Mouse (Mus musculus) adrenal gland, postnatal 14 days (tissue): ENCODE measurements around the gene Cdc26. TPM values are rescaled to one million over a fixed set of nuclear protein-coding genes. Genes with fewer than 3 reads are reported as not detected.

Source experiments
- DNase-seq: peaks from one replicate; pipeline ENCODE4 v3.0.0; 2021; ENCODE audit warnings: mixed read lengths
- total RNA-seq: library from RNA; stranded (reverse); gene quantifications from 2 replicates; pipeline ENCODE4 v1.2.3, GENCODE M21; 2021

Gene Cdc26
- total RNA-seq, 1 experiment from 2014 or later: 67.1 TPM

DNA sequence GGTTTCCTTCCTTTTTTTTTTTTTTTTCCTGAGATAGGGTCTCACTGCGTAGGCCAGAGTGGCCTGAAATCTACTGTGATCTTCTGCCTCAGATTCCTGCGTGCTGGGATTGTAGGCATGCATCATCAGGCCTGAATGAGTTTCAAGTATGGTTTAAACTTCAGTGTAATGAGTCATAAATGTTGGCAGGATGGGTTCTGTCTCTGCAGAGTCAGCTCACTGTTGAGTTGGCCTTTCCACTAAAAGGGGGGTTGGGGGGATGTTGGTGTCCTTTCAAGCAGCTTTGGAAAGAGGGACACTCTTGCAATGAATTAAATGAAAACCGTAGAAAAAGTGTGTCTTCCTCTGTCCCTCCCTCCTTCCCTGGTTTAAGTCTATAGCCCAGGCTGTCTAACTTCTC is 9.5 kb downstream of the Cdc26 start:
- peak; percentile 61 for DNase-seq

DNA sequence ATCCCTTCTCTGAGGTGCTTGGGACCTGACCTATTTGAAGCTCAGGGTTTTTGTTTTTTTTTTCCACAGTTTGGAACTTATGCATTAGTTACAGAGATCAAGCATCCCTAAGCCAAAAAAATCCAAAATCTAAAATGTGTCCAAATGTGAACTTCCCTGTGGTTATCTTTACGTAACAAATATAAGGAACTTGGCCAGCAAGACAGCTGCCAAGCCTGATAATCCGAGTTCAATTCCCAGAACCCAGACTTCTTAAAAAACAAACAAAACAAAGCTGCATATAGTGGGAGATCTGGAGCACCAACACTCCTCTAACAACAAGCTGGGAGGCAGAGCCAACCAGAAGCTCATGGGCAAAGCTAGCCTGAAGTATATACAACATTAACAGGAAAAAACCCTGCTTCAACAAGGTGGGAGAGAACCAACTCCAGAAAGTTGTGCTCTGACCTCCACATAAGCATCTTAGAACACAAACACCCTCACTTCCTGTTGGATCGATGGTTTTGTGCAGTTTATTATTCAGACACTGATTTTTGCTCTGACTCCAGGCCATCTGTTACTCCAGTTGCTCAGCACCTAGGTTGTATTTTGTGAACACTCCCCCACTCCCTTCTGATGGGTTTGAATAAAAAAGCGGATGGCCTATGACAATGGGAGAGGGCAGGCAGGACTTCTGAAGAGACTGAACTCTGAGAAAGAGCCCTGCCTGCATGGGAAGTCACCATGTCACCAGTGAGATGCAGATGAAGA is 10.7 kb downstream of the Cdc26 start:
- no peak for DNase-seq

DNA sequence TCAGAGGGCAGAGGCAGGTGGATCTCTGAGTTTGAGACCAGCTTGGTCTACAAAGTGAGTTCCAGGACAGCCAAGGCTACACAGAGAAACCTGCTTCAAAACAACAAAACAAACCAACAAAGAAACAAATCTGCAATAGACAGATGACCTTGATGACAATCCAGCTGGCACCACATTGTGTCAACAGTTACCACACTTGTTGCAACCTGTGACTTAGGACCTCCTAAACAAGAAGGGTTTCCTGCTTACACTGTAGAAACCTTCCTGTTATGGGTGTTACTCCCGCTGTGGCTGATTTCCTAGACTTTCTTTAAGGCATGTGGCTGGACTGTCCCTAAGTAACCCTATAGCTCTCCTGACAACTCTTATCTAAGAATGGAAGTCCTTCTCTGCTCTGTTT is 12.6 kb downstream of the Cdc26 start:
- peak; percentile 44 for DNase-seq

DNA sequence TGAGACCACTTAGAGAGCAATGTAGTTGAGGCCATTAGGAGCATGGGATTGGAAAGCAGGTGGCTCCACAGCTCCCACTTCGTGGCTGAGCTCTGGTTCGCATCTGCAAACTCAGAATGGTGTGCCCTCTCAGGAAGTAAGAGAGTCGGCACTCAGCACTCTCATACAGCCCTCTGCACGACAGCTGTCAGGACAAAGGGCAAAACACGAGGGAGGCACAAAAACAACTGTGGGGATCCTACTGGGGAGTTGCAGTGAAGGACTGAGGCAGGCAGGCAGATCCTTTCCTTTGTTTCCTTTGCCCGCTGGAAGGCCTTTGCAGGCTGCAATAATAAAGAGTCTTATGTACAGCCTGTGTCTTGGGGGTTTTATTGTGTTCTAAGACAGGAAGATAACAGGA is 15.0 kb downstream of the Cdc26 start:
- no peak for DNase-seq

DNA sequence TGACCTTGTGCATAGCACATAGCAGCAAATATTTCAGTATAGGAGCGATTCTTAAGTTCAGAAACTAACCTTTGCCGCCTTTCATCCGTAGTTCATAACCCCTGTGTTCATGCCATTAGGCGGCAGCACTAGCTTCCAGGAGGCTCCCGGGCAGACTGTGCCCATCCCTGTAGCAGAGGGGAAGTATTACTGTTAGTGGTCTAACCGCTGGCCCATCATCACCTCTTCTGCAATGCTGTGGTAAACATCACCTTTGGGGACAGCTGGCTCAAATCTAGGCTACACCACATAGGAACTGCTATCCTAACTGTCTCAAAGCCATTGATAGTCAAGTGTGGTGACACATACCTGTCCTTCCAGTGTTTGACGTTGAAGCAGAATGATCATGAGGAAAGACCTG is 16.6 kb downstream of the Cdc26 start:
- no peak for DNase-seq

DNA sequence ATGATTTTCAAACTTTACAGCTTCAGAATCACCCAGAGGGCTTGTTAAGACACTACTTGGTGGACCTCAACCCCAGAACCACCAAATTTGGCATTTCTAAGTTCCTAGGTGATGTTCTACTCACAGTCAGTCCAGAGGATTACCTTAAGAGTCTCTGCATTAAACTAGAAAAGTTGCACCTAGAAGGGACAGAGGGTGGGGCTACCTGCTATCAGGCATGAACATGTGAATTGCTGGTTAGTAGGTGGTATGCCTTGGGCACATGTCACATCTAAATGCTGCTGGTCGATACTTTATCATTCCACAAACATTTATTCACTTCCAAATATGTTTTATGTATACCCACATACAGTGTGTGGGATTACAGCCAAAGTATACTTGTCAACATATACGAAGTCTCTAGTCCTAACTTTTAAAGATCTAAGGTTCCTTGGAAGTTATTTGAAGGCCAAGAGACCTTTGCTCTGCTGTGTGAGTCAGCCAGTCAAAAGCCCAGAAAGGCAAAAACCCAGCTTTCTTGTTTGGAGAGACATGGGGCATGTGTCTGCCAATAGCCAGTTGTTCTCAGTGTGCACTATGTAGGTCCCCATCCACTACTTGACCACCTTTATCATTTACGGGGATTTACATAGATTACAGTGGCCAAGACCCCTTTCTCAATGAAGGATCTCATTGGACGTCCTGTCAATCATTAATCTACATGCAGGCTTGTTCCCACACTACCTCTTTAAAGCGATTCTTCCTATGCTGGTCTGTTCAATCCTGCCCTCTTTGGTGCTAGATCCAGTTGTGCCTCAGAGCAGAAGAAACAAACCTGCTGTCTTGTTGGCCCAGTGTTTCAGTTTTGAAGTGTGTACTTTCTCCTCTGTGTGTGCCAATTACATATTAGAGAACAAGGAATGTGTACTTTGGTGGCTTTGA is 18.6 kb downstream of the Cdc26 start:
- no peak for DNase-seq

DNA sequence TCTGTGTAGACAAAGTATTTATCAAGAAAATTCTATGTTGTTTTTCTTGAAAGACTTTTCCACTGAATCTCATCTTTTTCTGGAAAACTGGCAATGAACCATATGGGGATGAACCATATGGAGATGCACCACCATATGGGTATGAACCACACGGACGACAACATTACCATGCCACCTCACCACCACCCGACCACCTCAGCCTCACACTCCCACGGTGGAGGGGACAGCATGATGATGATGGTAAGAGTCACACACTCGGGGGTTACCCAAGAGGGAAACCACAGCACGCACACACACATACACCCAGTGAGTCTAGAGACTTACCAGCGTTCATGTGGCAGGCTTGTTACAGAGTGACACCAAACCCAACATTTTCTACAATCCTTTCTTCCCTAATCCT is 23.0 kb downstream of the Cdc26 start:
- no peak for DNase-seq

DNA sequence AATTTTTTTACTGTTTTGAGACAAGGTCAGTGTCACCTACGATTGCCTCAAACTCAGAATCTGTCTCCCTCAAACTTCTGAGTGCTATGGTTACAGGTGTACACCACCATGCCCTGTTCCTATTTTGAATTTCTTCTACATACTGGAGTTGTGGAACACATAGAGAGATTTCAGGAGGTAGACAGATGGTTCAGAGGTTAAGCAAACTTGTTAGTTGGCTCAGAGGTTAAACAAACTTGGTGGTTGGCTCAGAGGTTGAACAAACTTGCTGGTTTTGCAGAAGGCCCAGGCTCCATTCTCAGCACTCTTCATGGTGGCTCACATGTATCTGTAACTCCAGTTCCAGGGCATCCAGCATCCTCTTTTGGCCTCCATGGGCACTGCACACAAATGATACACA is 24.3 kb downstream of the Cdc26 start:
- DNase-seq: no peak

DNA sequence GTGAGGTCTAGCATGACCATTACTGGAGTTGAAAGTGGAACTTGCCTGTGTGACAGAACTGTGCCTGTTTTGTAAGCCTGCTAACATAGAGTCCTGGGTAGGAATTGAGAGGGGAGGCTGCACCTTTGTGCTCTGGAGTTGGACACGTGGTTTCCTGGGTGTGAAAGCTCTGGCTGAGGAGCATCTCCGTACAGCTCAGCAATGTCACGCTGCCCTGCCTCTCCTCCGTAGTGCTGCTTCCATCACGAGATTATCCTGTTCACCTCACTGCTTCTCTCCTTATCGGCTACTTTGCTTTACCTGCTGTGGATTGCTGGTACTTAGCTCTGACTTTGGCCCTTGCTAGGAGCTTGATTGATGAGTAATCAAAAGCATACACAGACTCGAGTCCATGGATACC is 24.7 kb downstream of the Cdc26 start:
- DNase-seq: no peak

DNA sequence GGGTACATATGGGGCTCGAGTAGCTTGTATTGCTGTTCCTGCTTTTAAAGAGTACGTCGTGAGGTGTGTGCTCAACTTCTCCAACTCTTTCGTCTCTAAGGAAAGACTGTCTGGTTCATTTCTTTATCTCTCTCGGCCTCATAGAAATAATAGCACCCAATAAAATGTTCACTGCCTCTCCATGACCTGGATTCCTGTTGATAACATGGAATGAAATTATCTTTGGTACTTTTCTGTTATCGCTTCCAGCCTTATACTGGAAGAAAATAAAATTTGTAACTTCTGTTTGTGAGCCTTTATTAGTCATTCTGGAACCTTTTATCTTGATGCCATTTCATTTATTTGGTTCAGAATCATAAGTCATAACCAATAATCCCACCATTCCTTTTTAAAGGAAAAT is 25.2 kb downstream of the Cdc26 start:
- DNase-seq: no peak

DNA sequence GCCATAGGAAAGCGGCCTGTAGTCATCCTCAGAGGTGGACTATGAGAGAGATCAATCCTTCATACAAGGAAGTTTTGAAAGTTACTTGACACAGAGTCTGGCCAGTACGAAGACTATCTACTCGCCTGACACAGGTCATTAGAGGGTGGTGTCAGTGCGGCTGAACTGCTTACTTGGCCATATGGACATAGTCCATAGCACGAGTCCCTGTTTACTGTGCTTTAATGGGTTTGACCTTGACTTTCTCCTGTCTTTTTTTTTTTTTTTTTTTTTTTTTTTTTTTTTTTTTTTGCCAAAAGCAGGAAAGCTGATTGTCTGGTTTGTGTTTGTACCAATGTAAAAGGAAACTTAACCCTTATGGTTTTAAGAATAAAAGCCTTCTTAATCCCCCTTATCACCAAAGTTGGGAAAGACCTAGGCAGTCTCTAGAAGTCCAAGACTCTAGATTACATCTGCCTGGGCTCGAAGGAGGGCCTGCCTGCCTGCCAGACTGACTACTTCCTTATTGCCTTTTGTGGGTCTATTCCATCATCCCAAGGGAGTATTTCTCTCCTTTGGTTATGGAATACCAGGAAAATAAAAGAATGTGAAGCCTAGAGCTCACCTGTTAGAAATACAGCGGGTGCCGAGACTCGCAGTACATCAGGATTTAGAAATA is 28.6 kb downstream of the Cdc26 start:
- no peak for DNase-seq

DNA sequence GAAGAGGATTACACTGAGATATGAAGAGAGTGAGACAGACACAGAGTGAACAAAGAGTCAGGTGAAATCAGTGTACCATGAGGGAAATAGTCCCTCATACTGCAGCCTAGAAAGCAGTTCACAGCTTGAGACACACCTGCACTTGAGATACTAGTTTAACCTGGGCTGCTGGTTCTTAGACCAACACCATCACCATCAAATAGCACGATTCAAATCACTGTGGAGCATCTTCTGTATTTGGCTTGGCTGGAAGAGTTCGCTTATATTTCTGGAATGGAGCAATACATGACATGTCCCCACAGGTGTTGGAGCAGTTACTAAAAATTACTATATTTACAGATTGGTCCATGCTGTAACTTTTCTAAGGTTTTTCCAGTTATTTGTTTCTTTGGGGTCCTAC is 32.3 kb downstream of the Cdc26 start:
- DNase-seq: no peak

DNA sequence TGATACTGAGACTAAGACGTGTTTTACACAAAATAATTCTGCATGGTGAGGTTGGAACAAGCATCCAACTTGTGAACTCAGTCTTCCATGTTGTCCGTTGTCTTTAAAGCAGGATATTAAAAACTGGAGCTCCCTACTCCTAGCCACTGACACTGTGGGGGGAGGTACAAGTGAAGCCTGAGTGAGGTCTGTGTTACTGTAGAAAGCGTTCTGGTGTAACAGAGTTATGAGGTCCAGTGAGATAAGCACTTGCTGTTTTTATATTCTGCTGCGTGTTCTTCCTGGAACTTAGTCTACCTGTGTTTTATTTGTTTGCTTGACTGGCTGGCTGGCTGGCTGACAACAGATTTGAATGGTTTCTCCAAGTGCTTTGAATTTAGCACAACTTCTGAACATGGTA is 34.1 kb downstream of the Cdc26 start:
- DNase-seq: no peak

DNA sequence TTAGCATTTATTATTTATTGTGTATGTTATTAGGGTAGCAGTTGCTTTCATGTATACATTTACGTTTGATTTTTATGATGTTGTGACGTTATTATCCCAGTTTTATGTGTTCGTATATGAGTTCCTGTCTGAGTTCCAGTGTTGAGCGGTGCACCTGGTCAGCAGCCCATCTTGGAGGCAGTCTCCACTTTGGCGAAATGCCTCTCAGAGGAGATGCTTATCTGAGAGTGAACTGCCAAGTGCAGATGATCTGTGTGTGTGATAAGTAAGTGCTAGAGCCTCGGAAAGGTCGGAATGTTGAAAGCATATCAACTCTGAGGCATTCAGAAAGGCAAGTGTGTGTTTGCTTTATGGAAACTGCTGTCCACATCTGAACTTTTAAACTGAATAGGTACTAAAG is 34.8 kb downstream of the Cdc26 start:
- no peak for DNase-seq

DNA sequence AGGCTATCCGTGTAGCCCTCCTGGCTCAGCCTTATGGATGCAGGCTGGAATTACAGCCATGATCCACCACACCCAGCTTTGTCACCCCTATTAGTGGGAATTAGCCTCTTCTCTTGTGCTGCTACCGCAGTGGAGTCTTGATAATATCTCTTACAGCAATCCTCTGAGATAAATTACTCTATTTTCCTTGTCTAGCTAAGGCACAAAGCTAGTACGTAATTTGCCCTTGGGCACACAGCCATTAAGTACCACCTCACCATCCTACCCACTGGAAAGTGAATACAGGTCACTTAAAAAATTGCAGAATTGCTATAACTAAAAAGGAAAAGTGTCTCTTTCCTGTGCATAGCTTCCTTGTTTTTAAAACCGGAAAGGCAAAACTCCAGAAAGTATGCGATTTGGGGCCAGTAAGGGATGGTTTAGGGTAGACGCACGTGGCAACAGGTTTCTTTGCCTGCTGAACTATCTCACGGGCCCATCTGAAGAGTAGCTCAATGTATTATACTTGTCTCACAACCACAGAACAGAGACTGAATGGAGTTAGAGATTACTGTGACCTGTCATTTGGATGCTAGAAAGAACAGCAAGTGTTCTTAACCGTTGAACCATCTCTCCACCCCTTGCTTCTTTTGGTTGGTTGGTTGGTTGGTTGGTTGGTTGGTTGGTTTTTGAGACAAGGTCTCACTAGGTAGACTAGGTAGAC is 35.5 kb downstream of the Cdc26 start:
- no peak for DNase-seq

DNA sequence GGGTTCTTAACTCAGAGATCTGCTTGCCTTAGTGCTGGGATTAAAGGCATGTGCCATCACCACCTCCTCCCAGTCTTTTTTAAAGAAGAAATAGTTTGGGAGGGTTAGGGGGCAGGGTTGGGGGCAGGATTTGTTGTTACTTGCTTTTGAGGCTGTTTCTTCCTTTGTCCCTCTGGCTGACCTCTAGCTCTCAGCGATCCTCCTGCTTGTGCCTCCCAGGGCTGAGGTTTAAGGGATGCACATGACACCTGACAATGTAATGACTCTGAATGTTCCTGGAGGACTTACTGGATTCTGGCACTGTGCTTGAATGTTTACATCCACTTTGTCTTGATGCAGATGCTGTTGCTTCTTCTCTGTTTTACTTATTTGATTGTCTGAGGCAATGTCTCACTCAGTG is 36.0 kb downstream of the Cdc26 start:
- DNase-seq: no peak

DNA sequence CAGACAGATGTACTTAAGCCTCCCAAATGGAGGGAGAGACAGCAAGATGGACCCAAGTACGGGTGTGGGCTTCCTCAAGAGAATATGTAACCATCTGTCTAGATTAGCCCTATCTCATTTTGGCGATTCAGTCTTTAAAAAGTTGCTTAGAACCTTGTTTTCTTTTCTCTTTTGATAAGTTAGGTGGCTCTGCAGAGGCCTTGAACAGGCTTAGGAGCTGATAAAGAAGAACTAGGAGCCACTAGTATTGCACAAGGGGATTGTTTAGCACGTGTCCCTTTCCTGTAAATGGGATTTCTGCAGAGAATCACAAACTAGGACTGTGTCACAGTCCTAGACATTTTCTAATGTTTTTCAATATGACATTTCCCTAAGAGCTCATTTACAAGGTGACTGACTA is 39.4 kb downstream of the Cdc26 start:
- no peak for DNase-seq

DNA sequence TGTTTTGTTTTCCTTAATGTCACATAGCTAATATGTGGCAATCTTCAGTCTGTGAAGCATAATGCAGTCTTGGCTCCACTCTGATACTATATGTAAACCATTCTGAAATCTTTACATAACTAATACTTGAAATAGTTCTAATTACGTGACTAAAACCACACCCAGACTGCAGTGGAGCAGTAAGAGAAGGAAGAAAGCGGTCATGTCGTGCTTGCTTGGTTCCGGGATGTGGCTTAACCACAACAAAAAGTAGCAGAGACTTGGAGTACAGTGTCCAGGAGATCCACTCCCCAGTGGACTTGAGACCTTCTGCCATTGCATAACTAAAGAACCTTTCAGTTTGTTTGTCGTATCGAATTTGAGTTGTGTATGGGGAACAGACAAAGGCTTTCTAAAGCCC is 40.9 kb downstream of the Cdc26 start:
- DNase-seq: no peak

DNA sequence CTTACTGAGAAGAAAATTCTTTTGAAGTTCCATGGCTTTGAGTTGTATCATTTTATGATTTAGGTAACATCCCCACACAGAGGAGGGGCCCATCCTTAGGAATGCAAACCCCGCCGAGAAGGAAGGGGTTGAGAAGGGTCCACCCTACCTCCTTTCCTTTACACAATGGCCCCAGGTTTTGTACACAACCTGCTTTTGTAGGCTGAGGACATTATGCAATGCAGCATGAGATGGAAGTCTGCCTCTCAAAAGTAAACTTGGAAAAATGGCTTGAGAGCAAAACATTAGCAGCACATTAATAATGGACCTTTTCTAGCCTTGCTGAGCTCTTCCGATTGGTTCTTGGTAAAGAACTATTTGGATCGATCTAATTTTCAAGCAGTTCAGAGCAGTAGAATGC is 42.2 kb downstream of the Cdc26 start:
- no peak for DNase-seq

DNA sequence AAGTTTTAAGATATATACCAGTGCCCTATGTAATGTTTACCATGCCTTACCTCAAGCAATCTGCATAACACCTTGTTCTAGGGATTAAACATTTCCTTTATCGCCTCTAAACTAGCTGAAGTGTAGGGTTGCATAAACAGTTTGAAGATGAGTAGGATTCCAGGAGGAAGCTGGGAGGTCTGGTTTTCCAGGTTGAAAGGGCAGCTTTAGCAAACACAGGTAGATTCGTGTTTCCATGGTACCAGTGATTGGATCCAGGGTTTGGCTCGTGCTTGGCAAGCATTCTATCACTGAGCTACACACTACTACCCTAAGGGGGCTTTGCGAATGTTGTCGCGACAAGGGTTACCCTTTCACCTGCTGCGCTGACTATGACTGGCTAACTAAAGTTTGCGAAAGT is 44.1 kb downstream of the Cdc26 start:
- DNase-seq: no peak

DNA sequence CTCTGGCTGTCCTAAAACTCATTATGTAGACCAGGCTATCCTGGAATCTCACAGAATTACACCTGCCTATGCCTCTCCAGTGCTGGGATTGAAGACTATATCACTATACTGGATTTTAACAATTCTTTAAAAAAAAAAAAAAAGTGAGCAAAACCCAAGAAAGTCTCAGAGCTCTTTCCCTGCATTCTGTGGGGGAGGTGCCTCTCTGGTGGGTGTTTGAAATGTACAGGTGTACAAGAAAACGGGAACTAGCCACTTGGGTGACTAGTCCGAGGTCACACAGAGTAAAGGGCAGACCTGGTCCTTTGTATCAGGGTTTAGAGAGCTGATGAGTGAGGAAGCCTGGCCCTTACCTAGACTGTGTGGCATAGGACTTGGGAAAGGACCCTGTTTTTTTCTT is 46.0 kb downstream of the Cdc26 start:
- DNase-seq: no peak

DNA sequence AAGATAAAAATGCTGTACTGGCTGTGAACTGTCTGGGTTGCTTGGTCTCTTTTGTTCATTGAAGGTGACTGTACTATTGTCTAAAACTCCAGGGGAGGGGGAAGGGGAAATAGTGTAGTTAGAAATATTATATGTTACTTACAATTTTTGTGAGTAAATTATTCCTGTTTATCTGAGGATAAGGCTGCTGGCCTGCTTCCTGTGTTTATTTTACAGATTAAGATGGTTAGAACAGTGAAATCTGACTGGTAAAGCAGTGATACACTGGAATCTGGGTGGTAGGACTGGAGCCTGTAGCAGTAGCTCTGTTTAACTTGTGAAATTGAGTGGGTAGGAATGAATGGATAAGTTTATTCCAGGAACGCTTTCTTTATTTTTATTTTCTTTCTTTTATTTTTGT is 46.4 kb downstream of the Cdc26 start:
- DNase-seq: no peak

DNA sequence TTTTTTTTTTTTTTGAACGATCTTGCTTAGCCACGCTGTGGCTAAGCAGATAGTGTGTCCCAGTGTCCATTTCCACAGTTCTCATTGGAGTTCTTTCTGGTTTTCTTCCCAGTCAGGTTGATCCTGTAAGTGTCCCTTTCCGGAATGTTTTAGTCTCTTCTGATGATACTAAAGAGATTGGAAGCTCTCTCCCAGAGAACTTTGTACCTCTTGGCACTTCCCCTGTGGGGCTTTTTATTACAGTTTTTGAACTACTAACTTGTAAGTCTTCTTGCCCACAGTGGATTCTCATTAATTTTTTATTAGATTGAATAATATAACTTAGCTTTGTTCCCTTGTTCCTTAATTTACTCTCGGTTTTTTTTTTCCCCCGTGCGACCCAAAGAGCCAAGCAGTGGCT is 46.9 kb downstream of the Cdc26 start:
- no peak for DNase-seq
